Mouse (Mus musculus) stomach, postnatal 0 days (tissue): ENCODE data around the gene Kat14.

Source experiments
- CTCF ChIP-seq: IDR thresholded peaks from 2 replicates; pipeline ENCODE4 v1.5.1; 2016; ENCODE audit warnings: antibody characterized with exemption, low read depth, mild to moderate bottlenecking, moderate library complexity
- EP300 ChIP-seq: optimal IDR thresholded peaks from 2 replicates; pipeline ENCODE3; 2016; ENCODE audit warnings: antibody characterized with exemption

GRCm38 (mm10) chr2:144431286-144431825 is 62.6 kb downstream of the Kat14 start:
- no peak for TF ChIP-seq CTCF
- no peak for TF ChIP-seq EP300
